Comparison of ENCODE assay signal across 11 mouse cellular contexts in the genomic region with DNA sequence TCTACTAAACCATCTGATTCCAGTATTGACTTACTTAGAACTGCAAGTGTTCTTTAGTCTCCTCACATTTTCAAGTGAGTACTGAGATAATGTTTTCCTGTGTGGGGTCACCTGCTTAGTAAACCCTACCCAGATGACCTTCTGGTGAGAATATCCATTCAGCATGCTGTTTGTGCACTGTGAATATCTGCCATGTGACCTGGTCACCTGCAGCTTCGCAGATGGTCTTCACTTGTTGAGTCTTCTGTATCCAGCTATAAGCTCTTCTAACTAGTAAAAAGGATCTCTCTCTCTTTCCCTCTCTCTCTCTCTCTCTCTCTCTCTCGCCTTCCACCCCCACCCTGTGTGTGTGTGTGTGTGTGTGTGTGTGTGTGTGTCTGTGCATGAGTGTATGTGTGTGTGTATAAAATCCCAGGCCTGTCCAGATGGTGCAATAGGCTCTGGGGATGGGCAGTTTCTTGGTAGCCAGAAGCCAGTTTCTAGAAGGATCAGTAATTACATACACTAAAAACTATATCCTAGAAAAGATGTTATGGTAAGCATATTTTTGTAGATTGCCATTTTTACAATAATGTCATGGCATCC.
"Had no signal": no experiment of that assay in that cellular context is flagged by ENCODE, and none has a peak within 500 bp of the region (broad histone marks: within the 10 kb centered on the region; RNA-seq: fewer than 3 reads in every experiment).

No protein-coding gene starts in this region.

- H3K9me3 ChIP-seq: liver, embryonic 13.5 days had no signal

- DNase-seq: kidney, postnatal 10 days; kidney, postnatal 36 days; layer of hippocampus, postnatal 36 days; liver, embryonic 13.5 days; lung, adult 2 months; lung, postnatal 14 days; lung, postnatal 4 days; midbrain, embryonic 14.5 days; thymus, postnatal 25 days had no signal

- H3K27me3 ChIP-seq: liver, embryonic 13.5 days had no signal

- H3K9ac ChIP-seq: liver, embryonic 13.5 days had no signal

- H3K4me3 ChIP-seq: left cerebral cortex, adult 2 months; liver, embryonic 13.5 days had no signal

- H3K4me2 ChIP-seq: liver, embryonic 13.5 days; midbrain, embryonic 11.5 days had no signal

- H3K27ac ChIP-seq: left cerebral cortex, adult 2 months; liver, embryonic 13.5 days had no signal
